ENCODE assay signal across 8 mouse cellular contexts in the genomic region with DNA sequence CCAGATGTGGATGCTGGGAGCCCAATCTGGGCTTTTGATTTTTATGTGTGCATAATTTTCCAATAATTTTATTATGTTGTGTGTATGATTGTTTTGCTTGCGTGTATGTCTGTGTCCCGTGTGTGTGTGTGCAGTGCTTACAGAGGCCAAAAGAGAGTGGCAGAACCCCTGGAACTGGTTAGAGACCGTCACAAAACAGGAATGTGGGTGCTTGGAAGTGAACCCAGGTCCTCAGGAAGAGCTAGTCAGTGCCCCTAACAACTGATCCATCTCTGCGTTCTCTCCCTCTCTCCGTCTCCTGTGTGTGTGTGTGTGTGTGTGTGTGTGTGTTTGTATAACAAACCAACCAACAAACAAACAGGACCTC. TPM values are rescaled to one million over a fixed set of nuclear protein-coding genes. Genes with fewer than 3 reads are reported as not detected.
DNase-seq lines count a peak whose midpoint lies in the region; ATAC-seq and TF ChIP-seq lines count a peak whose summit lies in the region.

No protein-coding gene starts in this region.

- peak overlapping the region; percentile 94 for H3K4me3 ChIP-seq in lung, adult 2 months (replicated peaks; ENCODE audit: extremely low read depth, low read depth, low read length)
- peak overlapping the region; percentile 70 for H3K4me3 ChIP-seq in erythroblast, embryonic 14.5 days (replicated peaks)
- peak overlapping the region; percentile 78 for H3K4me3 ChIP-seq in limb, embryonic 11.5 days (ENCODE audit: low read depth, low read length)
- peak overlapping the region; percentile 74 for H3K4me3 ChIP-seq in neural tube, embryonic 15.5 days (replicated peaks)

- H3K4me2 ChIP-seq in limb, embryonic 11.5 days (ENCODE audit: low read depth, severe bottlenecking), result peak overlapping the region; percentile 78; the same call in 1 of the 2 replicates
- H3K4me2 ChIP-seq in neural tube, embryonic 15.5 days, result peak overlapping the region; percentile 77

- ATAC-seq in limb, embryonic 11.5 days (ENCODE audit: insufficient number of reproducible peaks, low FRiP score, low TSS enrichment, low read depth), result no peak; the same call in 1 of the 2 replicates
- ATAC-seq in neural tube, embryonic 15.5 days (ENCODE audit: low FRiP score), result peak; percentile 32; the same call in 1 of the 2 replicates

- peak overlapping the region; percentile 84 for H3K9ac ChIP-seq in limb, embryonic 11.5 days (ENCODE audit: low read length)
- H3K9ac ChIP-seq in neural tube, embryonic 15.5 days (replicated peaks), result peak overlapping the region; percentile 85

- DNase-seq in lung, adult 2 months, result no peak
- no peak for DNase-seq in lung, postnatal 36 days
- no peak for DNase-seq in limb, embryonic 11.5 days (ENCODE audit: low spot score)
- DNase-seq in gastrocnemius, postnatal 10 days, result no peak
- DNase-seq in retina, postnatal 1 day, result no peak
- DNase-seq in kidney, adult 11 months, result no peak

- TF ChIP-seq POLR2A in lung, adult 2 months (IDR thresholded peaks at IDR 0.05; ENCODE audit: borderline replicate concordance, extremely low read depth, low read depth, low read length), result no peak

- H3K27me3 ChIP-seq in erythroblast, embryonic 14.5 days (ENCODE audit: control insufficient read depth), result peaks cover 2% of the 10 kb centered on the region; the same call in 1 of the 2 replicates
- H3K27me3 ChIP-seq in limb, embryonic 11.5 days (ENCODE audit: control insufficient read depth, insufficient read depth, low read length), result no peaks in the 10 kb centered on the region
- 0 out of 2 replicates have a peak, but pooled peaks cover 3% of the 10 kb centered on the region for H3K27me3 ChIP-seq in neural tube, embryonic 15.5 days (replicated peaks)

- no peak overlapping the region; the same call in 1 of the 2 replicates for H3K27ac ChIP-seq in limb, embryonic 11.5 days (replicated peaks; ENCODE audit: low read depth, low read length)
- H3K27ac ChIP-seq in neural tube, embryonic 15.5 days (replicated peaks), result peak overlapping the region; percentile 83

- WGBS in lung, adult 2 months, result 28% methylated on average over 5 of the region's 5 CpGs
- WGBS in limb, embryonic 11.5 days, result 29% methylated on average over 5 of the region's 5 CpGs
- WGBS in neural tube, embryonic 15.5 days, result 29% methylated on average over 5 of the region's 5 CpGs

- 0 out of 2 replicates have a peak, but pooled peaks cover 2% of the 10 kb centered on the region for H3K9me3 ChIP-seq in erythroblast, embryonic 14.5 days (ENCODE audit: control insufficient read depth, low read length)
- no peaks in the 10 kb centered on the region for H3K9me3 ChIP-seq in limb, embryonic 11.5 days (ENCODE audit: control insufficient read depth, low read length)
- no peaks in the 10 kb centered on the region for H3K9me3 ChIP-seq in neural tube, embryonic 15.5 days (replicated peaks)

- no peak for TF ChIP-seq CTCF in lung, adult 2 months (IDR thresholded peaks at IDR 0.05; ENCODE audit: insufficient read depth, low read length)

- H3K36me3 ChIP-seq in erythroblast, embryonic 14.5 days (ENCODE audit: control insufficient read depth), result peaks cover 34% of the 10 kb centered on the region
- peaks cover 13% of the 10 kb centered on the region for H3K36me3 ChIP-seq in limb, embryonic 11.5 days (ENCODE audit: control insufficient read depth, insufficient read depth, low read length)
- H3K36me3 ChIP-seq in neural tube, embryonic 15.5 days, result peaks cover 24% of the 10 kb centered on the region

- H3K4me1 ChIP-seq in lung, adult 2 months (ENCODE audit: control insufficient read depth, insufficient read depth, low read length), result peaks cover 7% of the 10 kb centered on the region
- H3K4me1 ChIP-seq in erythroblast, embryonic 14.5 days (ENCODE audit: control insufficient read depth), result peaks cover 44% of the 10 kb centered on the region
- H3K4me1 ChIP-seq in limb, embryonic 11.5 days (ENCODE audit: control insufficient read depth, insufficient read depth, low read length), result peaks cover 10% of the 10 kb centered on the region
- H3K4me1 ChIP-seq in neural tube, embryonic 15.5 days, result peaks cover 41% of the 10 kb centered on the region

RNA-seq across cellular contexts. Expression of gene Tor1b, which starts 0.3 kb away (rescaled TPM):
- polyA plus RNA-seq in lung, adult 2 months (2012; rRNA removed), result 23.6 and 30.2 TPM in 2 replicates
- 0.83 and 1.4 TPM in 2 replicates for polyA plus RNA-seq in erythroblast, embryonic 14.5 days (2012)
- 26.3 and 28.1 TPM in 2 replicates for polyA plus RNA-seq in limb, embryonic 11.5 days (2014; fragmentation: Nextera tagmentation; extraction: Ambion mirVana)
- polyA plus RNA-seq in neural tube, embryonic 15.5 days (2015; fragmentation: Nextera tagmentation; extraction: Ambion mirVana), result 17.3 and 20.2 TPM in 2 replicates
- 10 to 100 TPM; 20.9 to 23.4 TPM for total RNA-seq in gastrocnemius, postnatal 10 days (2021)

RNA-seq across cellular contexts. Expression of gene Tor1a, which starts 15.3 kb away (rescaled TPM):
- polyA plus RNA-seq in lung, adult 2 months (2012; rRNA removed), result 33.3 and 37.4 TPM in 2 replicates
- polyA plus RNA-seq in erythroblast, embryonic 14.5 days (2012), result 4.8 and 6.5 TPM in 2 replicates
- polyA plus RNA-seq in limb, embryonic 11.5 days (2014; fragmentation: Nextera tagmentation; extraction: Ambion mirVana), result 77.7 and 83.5 TPM in 2 replicates
- 89.5 and 93.2 TPM in 2 replicates for polyA plus RNA-seq in neural tube, embryonic 15.5 days (2015; fragmentation: Nextera tagmentation; extraction: Ambion mirVana)
- 10 to 100 TPM; 13.7 to 18.4 TPM for total RNA-seq in gastrocnemius, postnatal 10 days (2021)

RNA-seq across cellular contexts. Expression of gene Ptges, which starts 22.8 kb away (rescaled TPM):
- polyA plus RNA-seq in lung, adult 2 months (2012; rRNA removed), result 39.2 and 42.3 TPM in 2 replicates
- polyA plus RNA-seq in erythroblast, embryonic 14.5 days (2012), result not detected in 2 replicates
- polyA plus RNA-seq in limb, embryonic 11.5 days (2014; fragmentation: Nextera tagmentation; extraction: Ambion mirVana), result 7.9 and 10.3 TPM in 2 replicates
- 3.6 and 4.0 TPM in 2 replicates for polyA plus RNA-seq in neural tube, embryonic 15.5 days (2015; fragmentation: Nextera tagmentation; extraction: Ambion mirVana)
- 1 to 10 TPM; 7.4 to 9.0 TPM for total RNA-seq in gastrocnemius, postnatal 10 days (2021)

RNA-seq across cellular contexts. Expression of gene BC005624, which starts 29.6 kb away (rescaled TPM):
- 19.7 and 33.2 TPM in 2 replicates for polyA plus RNA-seq in lung, adult 2 months (2012; rRNA removed)
- 1.8 and 2.2 TPM in 2 replicates for polyA plus RNA-seq in erythroblast, embryonic 14.5 days (2012)
- polyA plus RNA-seq in limb, embryonic 11.5 days (2014; fragmentation: Nextera tagmentation; extraction: Ambion mirVana), result 47.7 and 53.3 TPM in 2 replicates
- 86.5 and 93.2 TPM in 2 replicates for polyA plus RNA-seq in neural tube, embryonic 15.5 days (2015; fragmentation: Nextera tagmentation; extraction: Ambion mirVana)
- 10 to 100 TPM; 16.5 to 19.0 TPM for total RNA-seq in gastrocnemius, postnatal 10 days (2021)

RNA-seq across cellular contexts. Expression of gene Usp20, which starts 29.6 kb away (rescaled TPM):
- 14.6 and 18.5 TPM in 2 replicates for polyA plus RNA-seq in lung, adult 2 months (2012; rRNA removed)
- polyA plus RNA-seq in erythroblast, embryonic 14.5 days (2012), result 0.30 and 0.32 TPM in 2 replicates
- 9.4 and 9.6 TPM in 2 replicates for polyA plus RNA-seq in limb, embryonic 11.5 days (2014; fragmentation: Nextera tagmentation; extraction: Ambion mirVana)
- 44.3 and 49.7 TPM in 2 replicates for polyA plus RNA-seq in neural tube, embryonic 15.5 days (2015; fragmentation: Nextera tagmentation; extraction: Ambion mirVana)
- total RNA-seq in gastrocnemius, postnatal 10 days (2021), result 10 to 100 TPM; 17.4 to 29.4 TPM
